Mouse (Mus musculus): ENCODE measurements around the gene Gja5.
A peak's percentile ranks its signal among the peaks of the same experiment; 100 is the strongest.

GRCm38 (mm10) chr3:97087326-97087725 is 182.8 kb downstream of the Gja5 start:
- 0 out of 2 replicates have a peak, but pooled peaks have one; percentile 6 for TF ChIP-seq CTCF (IDR thresholded peaks at IDR 0.05; ENCODE audit: control insufficient read depth, insufficient read depth, low read length)
- TF ChIP-seq POLR2A (IDR thresholded peaks at IDR 0.05; ENCODE audit: borderline replicate concordance, control insufficient read depth, low read depth, low read length): no peak

Data from bone marrow, adult 2 months (tissue).